Mouse (Mus musculus): ENCODE measurements around the gene Ptp4a2.
A peak's percentile ranks its signal among the peaks of the same experiment; 100 is the strongest.
"Not testable (repeated sequence)": the region's sequence is repeated elsewhere in the genome, so short reads cannot be mapped to it uniquely, and the experiment has no call there.

Gene Ptp4a2

GRCm38 (mm10) chr4:129810798-129811604 lies at the start of gene Ptp4a2:
Gene Ptp4a2, plus strand, starts transcription at chr4:129811219.
- peak; percentile 94 for DNase-seq (ENCODE audit: low read depth)

GRCm38 (mm10) chr4:129761606-129762005 lies 49.4 kb upstream of the Ptp4a2 start:
- peak; percentile 92 for DNase-seq (ENCODE audit: low read depth)

- DNase-seq (ENCODE audit: low read depth): peak; percentile 51
These were observed 48.5 kb upstream of the Ptp4a2 start for GRCm38 (mm10) chr4:129762496-129762895.

- DNase-seq (ENCODE audit: low read depth): no peak
These were observed 45.7 kb upstream of the Ptp4a2 start for GRCm38 (mm10) chr4:129765351-129765750.

- no peak for DNase-seq (ENCODE audit: low read depth)
These were observed 43.2 kb upstream of the Ptp4a2 start for GRCm38 (mm10) chr4:129767782-129768181.

- DNase-seq (ENCODE audit: low read depth): not testable (repeated sequence)
These were observed 42.3 kb upstream of the Ptp4a2 start for GRCm38 (mm10) chr4:129768742-129769141.

GRCm38 (mm10) chr4:129770600-129770999 lies 40.4 kb upstream of the Ptp4a2 start:
- DNase-seq (ENCODE audit: low read depth): no peak

- no peak for DNase-seq (ENCODE audit: low read depth)
These were observed 39.7 kb upstream of the Ptp4a2 start for GRCm38 (mm10) chr4:129771314-129771671.

- DNase-seq (ENCODE audit: low read depth): no peak
These were observed 39.1 kb upstream of the Ptp4a2 start for GRCm38 (mm10) chr4:129771672-129772521.

GRCm38 (mm10) chr4:129781881-129782675 lies 28.9 kb upstream of the Ptp4a2 start:
- peak; percentile 88 for DNase-seq (ENCODE audit: low read depth)

- DNase-seq (ENCODE audit: low read depth): peak; percentile 59
These were observed 28.1 kb upstream of the Ptp4a2 start for GRCm38 (mm10) chr4:129782857-129783331.

- DNase-seq (ENCODE audit: low read depth): no peak
These were observed 27.5 kb upstream of the Ptp4a2 start for GRCm38 (mm10) chr4:129783506-129783905.

GRCm38 (mm10) chr4:129785178-129785577 lies 25.8 kb upstream of the Ptp4a2 start:
- peak; percentile 93 for DNase-seq (ENCODE audit: low read depth)

GRCm38 (mm10) chr4:129788693-129789092 lies 22.3 kb upstream of the Ptp4a2 start:
- DNase-seq (ENCODE audit: low read depth): no peak

- DNase-seq (ENCODE audit: low read depth): no peak
These were observed 21.4 kb upstream of the Ptp4a2 start for GRCm38 (mm10) chr4:129789635-129790034.

GRCm38 (mm10) chr4:129790475-129790874 lies 20.5 kb upstream of the Ptp4a2 start:
- peak; percentile 35 for DNase-seq (ENCODE audit: low read depth)

- no peak for DNase-seq (ENCODE audit: low read depth)
These were observed 19.6 kb upstream of the Ptp4a2 start for GRCm38 (mm10) chr4:129791399-129791798.

GRCm38 (mm10) chr4:129792666-129793202 lies 18.3 kb upstream of the Ptp4a2 start:
- peak; percentile 90 for DNase-seq (ENCODE audit: low read depth)

- peak; percentile 96 for DNase-seq (ENCODE audit: low read depth)
These were observed 17.2 kb upstream of the Ptp4a2 start for GRCm38 (mm10) chr4:129793713-129794329.

GRCm38 (mm10) chr4:129795151-129795860 lies 15.7 kb upstream of the Ptp4a2 start:
- DNase-seq (ENCODE audit: low read depth): no peak

- DNase-seq (ENCODE audit: low read depth): no peak
These were observed 15.2 kb upstream of the Ptp4a2 start for GRCm38 (mm10) chr4:129795861-129796260.
